Mouse (Mus musculus) T-helper 17 cell (primary cell): ENCODE results near the gene Slfn2.
"Not testable (repeated sequence)": the region's sequence is repeated elsewhere in the genome, so short reads cannot be mapped to it uniquely, and the experiment has no call there.

Experiments
- in situ Hi-C, 2 experiments: fragments of 300-600 bp; cut with MboI, MseI; formaldehyde crosslinking; loops; 1 replicate in 1 of 2; 2 replicates in 1 of 2; pipeline ENCODE4 v1.15.1; 2025; ENCODE audit warnings: high pct_unique_total_duplicates in 2 of 2

The Slfn2 gene

DNA sequence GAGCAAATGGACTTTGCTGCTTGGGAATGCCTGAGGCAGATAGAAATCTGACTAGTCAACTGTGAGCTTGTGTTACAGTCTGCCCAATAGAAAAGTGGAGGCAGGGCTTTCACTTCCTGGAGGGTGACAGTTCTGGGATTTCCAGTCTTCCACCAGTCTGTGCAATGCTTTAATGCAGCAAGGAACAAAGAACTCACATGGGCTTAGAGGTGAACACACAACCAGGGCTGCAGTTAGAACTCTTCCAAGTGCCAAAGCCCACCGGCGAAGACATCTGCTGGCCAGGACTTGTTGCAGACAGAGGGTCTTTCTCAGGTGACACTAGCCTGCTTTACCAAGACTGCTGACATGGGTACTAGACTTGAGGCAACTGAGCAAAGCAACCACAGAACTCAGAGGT lies at the start of gene Slfn2:
TSS of gene Slfn2 (plus strand) at position 167 of the 400 bp plus-strand sequence.
- in situ Hi-C loops, result loop anchor here in 1 of 2 experiments (5.0 kb wide), 1 partner anchor 52 kb away; the partner anchor contains the start of gene Slfn1

DNA sequence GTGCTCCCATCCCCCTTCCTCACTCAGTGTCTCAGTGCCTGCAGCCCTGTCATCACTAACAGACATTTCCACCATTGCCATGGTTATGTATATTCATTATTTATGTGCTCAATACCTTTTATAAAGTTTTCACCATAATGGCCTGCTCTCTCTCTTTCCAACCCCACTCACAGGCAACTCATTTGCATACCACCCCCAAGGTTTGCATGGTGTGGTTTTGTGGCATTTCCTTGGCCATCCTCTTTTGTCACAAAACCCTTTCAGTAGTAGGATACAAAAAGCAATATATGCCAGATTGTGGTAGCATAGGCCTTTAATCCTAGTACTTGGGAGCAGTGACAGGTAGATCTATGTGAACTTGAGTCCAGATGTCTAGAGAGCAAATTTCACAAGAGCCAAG lies 48.8 kb upstream of the Slfn2 start:
- in situ Hi-C loops, result loop anchor here in 1 of 2 experiments (25.0 kb wide), 1 partner anchor 804 kb away; no protein-coding TSS in a partner anchor

- in situ Hi-C loops, result loop anchor here in 1 of 2 experiments (25.0 kb wide), 1 partner anchor 808 kb away; no protein-coding TSS in a partner anchor
These were observed 45.1 kb upstream of the Slfn2 start for GRCm38 (mm10) chr11:83019561-83020519.

GRCm38 (mm10) chr11:83020621-83021020 lies 44.3 kb upstream of the Slfn2 start, which contains the start of gene Slfn8:
Gene Slfn8, minus strand, starts transcription at chr11:83020810.
- in situ Hi-C loops, result loop anchor here in 1 of 2 experiments (25.0 kb wide), 1 partner anchor 808 kb away; no protein-coding TSS in a partner anchor

- in situ Hi-C loops, result not testable (repeated sequence)
These were observed 26.2 kb upstream of the Slfn2 start for GRCm38 (mm10) chr11:83038686-83039085.

DNA sequence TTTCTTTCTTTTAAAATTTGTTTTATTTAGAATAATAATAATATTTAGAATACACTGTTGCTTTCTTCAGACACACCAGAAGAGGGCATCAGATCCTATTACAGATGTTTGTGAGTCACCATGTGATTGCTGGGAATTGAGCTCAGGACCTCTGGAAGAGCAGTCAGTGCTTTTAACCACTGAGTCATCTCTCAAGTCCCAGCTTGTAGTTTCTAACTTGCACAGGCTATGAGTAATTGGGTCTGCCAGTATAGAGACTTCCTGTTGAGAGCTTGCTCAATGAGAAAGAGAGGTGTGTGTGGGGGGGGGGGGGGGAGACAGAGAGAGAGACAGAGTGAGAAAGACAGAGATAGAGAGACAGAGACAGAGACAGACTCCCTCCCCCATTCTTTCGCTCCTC lies 25.8 kb upstream of the Slfn2 start:
- in situ Hi-C loops, result no loop called here

GRCm38 (mm10) chr11:83039796-83040195 lies 25.1 kb upstream of the Slfn2 start:
- in situ Hi-C loops, result no loop called here

DNA sequence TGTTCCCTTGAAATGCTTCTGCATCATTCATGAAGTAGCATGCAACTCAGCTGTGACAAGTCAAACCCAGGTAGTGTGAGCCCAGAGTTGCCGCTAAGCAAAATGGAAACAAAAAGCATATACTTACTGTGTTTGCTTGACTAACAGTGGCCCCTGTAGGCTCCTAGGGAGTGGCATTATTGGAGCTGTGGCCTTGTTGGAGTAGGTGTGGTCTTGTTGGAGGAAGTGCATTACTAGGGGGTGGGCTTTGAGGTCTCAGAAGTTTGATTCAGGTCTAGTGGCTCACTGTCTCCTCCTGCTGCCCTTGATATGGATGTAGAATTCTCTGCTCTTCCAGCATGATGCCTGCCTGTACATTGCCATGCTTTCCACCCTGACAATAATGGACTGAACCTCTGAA lies 24.6 kb upstream of the Slfn2 start:
- in situ Hi-C loops, result no loop called here

DNA sequence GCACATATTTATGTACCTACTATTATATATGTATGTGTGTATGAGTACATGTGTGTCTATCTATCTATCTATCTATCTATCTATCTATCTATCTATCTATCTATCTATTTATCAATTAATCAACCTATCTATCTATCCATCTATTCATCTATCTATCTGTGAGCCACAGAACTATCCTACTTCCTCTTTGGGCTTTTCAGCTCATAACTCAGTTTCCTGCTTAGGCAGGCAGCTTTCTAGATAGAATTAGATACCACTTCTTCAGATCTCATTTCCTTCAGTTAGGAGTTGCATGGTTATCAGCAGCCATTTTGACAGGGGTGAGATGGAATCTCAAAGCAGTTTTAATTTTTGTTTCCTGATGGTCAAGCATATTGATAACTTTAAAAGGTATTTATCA lies 23.9 kb upstream of the Slfn2 start:
- in situ Hi-C loops, result no loop called here

GRCm38 (mm10) chr11:83043891-83044290 lies 21.0 kb upstream of the Slfn2 start:
- in situ Hi-C loops, result no loop called here

DNA sequence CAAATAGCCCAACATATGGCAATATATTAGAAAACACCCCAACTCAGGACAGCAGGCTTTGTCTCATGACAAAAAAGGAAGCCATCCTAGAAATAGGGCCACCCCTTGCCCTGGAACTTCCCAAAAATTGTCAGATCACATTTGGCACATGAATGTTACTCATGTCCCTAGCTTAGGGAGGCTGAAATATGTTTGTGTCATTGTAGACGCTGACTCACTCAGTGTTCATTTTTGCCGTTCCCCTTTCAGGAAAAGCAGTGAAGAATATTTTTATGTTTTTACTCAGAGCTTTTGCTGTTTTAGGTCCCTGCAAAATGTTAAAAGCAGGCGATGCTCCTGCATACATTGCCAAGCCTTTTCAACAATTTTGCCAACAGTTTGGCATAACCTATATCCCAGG lies 19.3 kb upstream of the Slfn2 start:
- in situ Hi-C loops, result loop anchor here in 1 of 2 experiments (5.0 kb wide), 1 partner anchor 72 kb away; the partner anchor contains the start of gene Slfn1

DNA sequence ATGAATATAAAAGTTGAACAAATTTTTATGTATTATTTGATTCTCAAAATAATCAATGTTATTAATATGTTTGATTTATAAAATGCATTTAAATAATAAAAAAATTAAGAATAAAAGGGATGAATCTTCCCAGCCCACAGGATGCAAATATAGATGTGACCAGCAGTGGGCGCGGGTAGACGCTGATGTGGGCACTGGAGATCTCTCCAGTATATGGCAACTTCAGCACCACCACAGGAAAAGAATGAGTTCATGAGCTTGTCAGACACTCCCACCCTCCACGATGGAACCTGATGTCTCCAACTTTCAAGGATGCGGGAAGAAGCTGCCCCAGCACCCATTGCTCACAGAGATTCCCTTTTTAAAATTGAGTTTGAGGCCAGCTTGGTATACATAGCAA lies 7.0 kb upstream of the Slfn2 start:
- in situ Hi-C loops, result no loop called here

- in situ Hi-C loops, result loop anchor here in 1 of 2 experiments (5.0 kb wide), 1 partner anchor 57 kb away; the partner anchor contains the start of gene Slfn1
These were observed 4.4 kb upstream of the Slfn2 start for GRCm38 (mm10) chr11:83060412-83061020.

DNA sequence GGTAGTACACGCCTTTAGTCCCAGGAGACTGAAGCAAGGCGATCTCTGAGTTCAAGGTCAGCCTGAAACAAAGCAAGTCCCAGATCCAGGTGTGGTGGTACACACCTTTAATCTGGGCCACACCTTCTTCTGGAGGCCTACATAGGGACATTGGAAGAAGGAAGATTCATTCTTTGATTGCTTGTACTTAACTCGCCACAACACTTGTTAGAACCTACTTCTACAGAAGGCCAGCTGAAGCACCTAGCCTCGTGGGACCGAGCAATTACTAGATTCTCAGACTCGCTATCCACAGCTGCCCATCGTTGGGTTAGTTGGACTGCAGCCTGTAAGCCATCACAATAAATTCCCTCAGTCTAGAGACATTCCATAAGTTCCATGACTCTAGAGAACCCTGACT lies 3.1 kb upstream of the Slfn2 start:
- in situ Hi-C loops, result loop anchor here in 1 of 2 experiments (5.0 kb wide), 1 partner anchor 55 kb away; the partner anchor contains the start of gene Slfn1

GRCm38 (mm10) chr11:83063126-83063525 lies 1.8 kb upstream of the Slfn2 start:
- in situ Hi-C loops, result loop anchor here in 1 of 2 experiments (5.0 kb wide), 1 partner anchor 54 kb away; the partner anchor contains the start of gene Slfn1

DNA sequence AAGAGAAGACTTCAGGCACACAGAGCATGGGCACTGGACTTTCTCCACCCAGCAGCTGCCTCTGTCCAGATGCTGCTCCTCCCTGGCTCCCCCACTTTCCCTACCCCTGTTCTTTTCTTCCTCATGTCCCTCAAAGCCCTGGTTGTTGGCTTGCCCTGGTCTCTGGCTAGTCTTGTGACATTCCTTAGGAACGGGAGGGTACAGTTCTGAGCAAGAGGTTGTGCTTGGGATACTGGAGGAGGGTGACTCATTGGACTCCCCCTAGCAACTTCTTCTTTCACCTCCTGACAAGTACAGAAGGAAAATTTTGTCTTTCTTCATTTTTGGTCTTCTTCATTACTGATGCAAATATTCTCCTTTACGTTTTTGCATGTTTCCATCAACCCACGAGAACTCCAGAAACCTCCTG lies 967 bp upstream of the Slfn2 start:
- in situ Hi-C loops, result loop anchor here in 1 of 2 experiments (5.0 kb wide), 1 partner anchor 53 kb away; the partner anchor contains the start of gene Slfn1

GRCm38 (mm10) chr11:83065441-83066344 lies 781 bp downstream of the Slfn2 start:
- in situ Hi-C loops, result no loop called here

- in situ Hi-C loops, result no loop called here
These were observed 2.0 kb downstream of the Slfn2 start for GRCm38 (mm10) chr11:83066640-83067531.

GRCm38 (mm10) chr11:83067982-83068694 lies 3.2 kb downstream of the Slfn2 start:
- in situ Hi-C loops, result no loop called here
